Mouse (Mus musculus): ENCODE results near the gene Ptprn2. TPM values are rescaled to one million over a fixed set of nuclear protein-coding genes. Genes with fewer than 3 reads are reported as not detected.

The Ptprn2 gene
- polyA plus RNA-seq, 1 experiment from 2014 or later, result 0.18 TPM

DNA sequence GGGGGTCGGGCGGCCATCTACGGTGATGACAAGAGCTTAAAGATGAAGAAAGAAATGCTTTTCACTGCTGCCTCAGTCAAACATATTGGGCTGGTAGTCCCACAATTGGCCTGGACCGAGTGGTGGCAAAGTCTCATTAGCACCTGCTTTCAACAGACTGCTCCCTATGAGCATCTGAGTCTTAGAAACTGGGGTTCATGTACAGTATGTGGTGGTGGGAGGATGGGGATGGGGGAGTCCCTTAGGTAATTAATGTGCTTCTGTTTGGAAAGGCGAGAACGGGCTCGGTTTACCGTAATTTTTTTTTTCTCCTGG is 667.6 kb downstream of the Ptprn2 start:
- no peak for ATAC-seq (replicated peaks; ENCODE audit: low FRiP score)
- WGBS, result 1% methylated on average over 8 of the region's 8 CpGs
- H3K27ac ChIP-seq, result no peak overlapping the region

DNA sequence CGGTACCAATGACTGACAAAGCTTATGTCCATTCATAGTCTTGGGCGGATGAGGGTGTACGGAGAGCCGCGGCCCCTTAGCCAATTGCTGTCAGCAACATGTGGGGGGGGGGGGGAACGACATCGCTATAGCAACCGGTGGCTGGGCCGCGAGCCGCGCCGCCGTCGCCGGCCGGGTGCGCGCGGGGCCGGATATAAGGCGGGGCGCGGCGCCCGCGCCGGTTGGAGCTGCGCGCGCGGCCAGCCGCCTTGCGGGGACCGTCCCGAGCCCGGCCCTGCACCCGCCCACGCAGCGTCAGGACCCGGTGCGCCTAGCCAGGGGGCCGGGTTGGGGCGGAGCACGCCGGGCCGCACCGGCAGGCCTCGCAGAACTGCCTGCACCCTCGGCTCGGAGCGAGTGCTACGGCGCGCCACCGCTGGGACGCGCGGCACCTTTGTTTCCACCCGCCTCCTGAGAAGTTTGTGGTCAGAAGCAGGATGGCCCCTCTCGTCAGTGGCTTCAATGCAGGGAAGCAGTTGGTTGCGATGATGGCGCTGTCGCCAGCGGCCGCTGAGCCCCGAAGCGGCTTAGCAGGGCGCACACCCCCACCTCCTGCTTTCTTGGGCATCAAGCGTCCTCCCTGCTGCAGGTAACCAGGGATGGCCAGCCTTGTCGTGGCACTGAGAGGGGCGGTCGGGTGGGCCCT is 668.3 kb downstream of the Ptprn2 start:
- H3K27me3 ChIP-seq, result peaks cover 94% of the 10 kb centered on the region
- peak; percentile 80 for ATAC-seq (replicated peaks; ENCODE audit: low FRiP score)
- no peak overlapping the region for H3K27ac ChIP-seq
- no peaks in the 10 kb centered on the region for H3K9me3 ChIP-seq (replicated peaks)
- no peaks in the 10 kb centered on the region for H3K36me3 ChIP-seq
- H3K4me3 ChIP-seq (replicated peaks), result peak overlapping the region; percentile 59
- H3K9ac ChIP-seq, result no peak overlapping the region
- WGBS, result under 1% methylated on average over 73 of the region's 73 CpGs
- H3K4me1 ChIP-seq, result peaks cover 21% of the 10 kb centered on the region
- peak overlapping the region; percentile 92 for H3K4me2 ChIP-seq

More for the DNA sequence above, 667.6 kb downstream of the Ptprn2 start:
- Histone ChIP-seq H3K4me1 (peaks cover 21% of the 10 kb centered on the region), H3K27me3 (peaks cover 94% of the 10 kb centered on the region), H3K9ac (no peak overlapping the region), H3K4me2 (peak overlapping the region; percentile 92), H3K9me3 (replicated peaks) (no peaks in the 10 kb centered on the region), H3K4me3 (replicated peaks) (peak overlapping the region; percentile 59), H3K36me3 (no peaks in the 10 kb centered on the region)

- ATAC-seq (replicated peaks; ENCODE audit: low FRiP score), result peak; percentile 31; the same call in 1 of the 2 replicates
- Histone ChIP-seq H3K4me3 (replicated peaks) (peak overlapping the region; percentile 59), H3K4me1 (peaks cover 25% of the 10 kb centered on the region), H3K27ac (no peak overlapping the region), H3K27me3 (peaks cover 96% of the 10 kb centered on the region), H3K9me3 (replicated peaks) (no peaks in the 10 kb centered on the region), H3K4me2 (peak overlapping the region; percentile 92), H3K36me3 (no peaks in the 10 kb centered on the region), H3K9ac (no peak overlapping the region)
- WGBS, result 2% methylated on average over 27 of the region's 27 CpGs
These were observed 669.1 kb downstream of the Ptprn2 start for GRCm38 (mm10) chr12:117154356-117155243.

DNA sequence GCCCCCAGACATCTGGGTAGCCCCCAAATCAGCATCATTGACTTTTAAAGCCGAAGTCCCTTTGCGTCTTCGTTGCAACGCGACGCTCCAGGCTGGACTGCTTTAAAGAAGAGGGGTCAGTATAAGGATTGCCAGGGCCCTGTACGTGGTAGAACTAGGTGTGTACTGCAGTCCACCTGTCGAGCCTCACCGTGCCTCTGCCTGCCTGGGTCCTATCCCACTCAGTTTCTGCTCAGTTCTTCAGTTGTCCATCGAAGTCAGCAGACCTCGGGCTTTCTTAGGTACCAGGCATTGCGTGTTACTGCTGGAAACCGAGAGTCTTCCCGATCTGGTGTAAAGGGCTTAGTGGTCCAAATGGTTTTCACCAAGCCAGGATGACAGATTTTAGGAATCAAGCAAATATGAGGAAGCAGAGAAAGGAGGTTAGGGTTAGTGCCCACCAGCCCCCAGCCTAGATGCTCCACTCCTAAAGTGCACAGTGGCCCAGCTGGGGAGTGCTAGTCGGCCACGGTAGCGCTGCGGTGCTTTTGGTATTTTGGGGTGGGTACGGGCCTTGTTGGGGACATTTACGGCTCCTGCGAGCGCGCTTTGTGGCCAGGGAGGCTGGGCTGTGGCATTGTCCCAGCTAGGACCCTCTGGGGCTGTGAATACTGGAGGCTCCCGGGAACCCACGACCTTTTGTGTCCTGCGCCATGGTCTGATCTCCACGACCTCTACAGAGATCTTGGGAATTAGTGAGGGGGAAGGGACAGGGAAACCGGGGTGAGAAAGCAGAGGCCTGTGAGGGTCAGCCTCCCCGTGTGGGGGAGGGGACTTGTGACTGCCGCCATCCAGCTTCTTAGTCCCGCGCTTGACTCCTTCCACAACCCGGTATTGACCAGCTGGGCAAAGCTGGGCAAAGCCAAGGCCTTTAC is 670.0 kb downstream of the Ptprn2 start:
- 1% methylated on average over 33 of the region's 33 CpGs for WGBS
- Histone ChIP-seq H3K27ac (no peak overlapping the region), H3K4me2 (no peak overlapping the region), H3K27me3 (peaks cover 97% of the 10 kb centered on the region), H3K9me3 (replicated peaks) (no peaks in the 10 kb centered on the region), H3K36me3 (no peaks in the 10 kb centered on the region), H3K4me1 (peaks cover 34% of the 10 kb centered on the region), H3K9ac (no peak overlapping the region), H3K4me3 (replicated peaks) (no peak overlapping the region; the same call in 1 of the 2 replicates)
- ATAC-seq (replicated peaks; ENCODE audit: low FRiP score), result no peak

DNA sequence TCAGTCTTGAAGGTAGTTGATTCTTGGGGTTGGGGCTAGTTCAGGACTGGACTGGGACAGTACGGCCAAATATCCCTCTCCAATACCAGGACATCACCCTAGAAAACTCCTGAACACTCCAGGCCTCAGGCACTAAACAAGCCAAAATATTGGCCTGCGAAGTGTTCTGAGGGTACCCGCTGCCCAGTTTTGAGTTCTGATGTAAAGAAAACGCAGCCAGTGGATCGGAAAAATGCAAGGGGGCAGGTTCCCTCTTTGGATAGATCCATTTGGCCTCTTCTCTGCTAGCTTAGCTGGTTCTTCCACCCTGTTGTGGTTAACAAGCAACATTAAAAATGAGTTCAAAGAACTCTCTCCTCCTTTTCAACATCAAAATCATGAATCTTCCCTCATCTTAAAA is 670.7 kb downstream of the Ptprn2 start:
- peaks cover 34% of the 10 kb centered on the region for H3K4me1 ChIP-seq
- no peak for ATAC-seq (replicated peaks; ENCODE audit: low FRiP score)
- peaks cover 97% of the 10 kb centered on the region for H3K27me3 ChIP-seq
- H3K9me3 ChIP-seq (replicated peaks), result no peaks in the 10 kb centered on the region
- 26% methylated on average over 5 of the region's 5 CpGs for WGBS
- H3K9ac ChIP-seq, result no peak overlapping the region
- no peak overlapping the region for H3K27ac ChIP-seq
- H3K4me3 ChIP-seq (replicated peaks), result no peak overlapping the region
- H3K4me2 ChIP-seq, result no peak overlapping the region
- no peaks in the 10 kb centered on the region for H3K36me3 ChIP-seq

DNA sequence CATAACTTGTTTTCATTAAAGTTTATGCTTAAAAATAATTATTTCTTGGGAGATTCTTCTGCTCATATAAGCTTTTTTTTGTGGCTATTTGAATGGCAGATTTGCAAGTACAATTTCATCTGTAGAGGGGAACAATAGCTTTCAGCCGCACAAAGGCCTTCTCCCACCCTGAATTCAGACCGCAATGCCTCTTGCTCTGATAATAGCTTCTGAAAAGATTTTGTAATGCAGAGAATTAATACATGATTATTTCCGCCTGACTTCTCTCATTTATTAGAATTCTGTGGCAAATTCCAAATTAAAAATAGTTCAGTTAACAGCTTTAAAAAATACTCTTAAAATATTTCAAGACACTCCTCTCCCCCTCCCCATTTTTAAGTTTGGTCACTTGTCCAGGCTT is 671.3 kb downstream of the Ptprn2 start:
- ATAC-seq (replicated peaks; ENCODE audit: low FRiP score), result no peak
- 72% methylated on average over 3 of the region's 3 CpGs for WGBS
- H3K9me3 ChIP-seq (replicated peaks), result no peaks in the 10 kb centered on the region

GRCm38 (mm10) chr12:117157249-117157648 is 671.7 kb downstream of the Ptprn2 start:
- 60% methylated on average over 2 of the region's 2 CpGs for WGBS
- no peaks in the 10 kb centered on the region for H3K36me3 ChIP-seq

More for the DNA sequence above, 671.3 kb downstream of the Ptprn2 start:
- Histone ChIP-seq H3K4me3 (replicated peaks) (no peak overlapping the region), H3K36me3 (no peaks in the 10 kb centered on the region), H3K27me3 (peaks cover 97% of the 10 kb centered on the region), H3K9ac (no peak overlapping the region), H3K27ac (no peak overlapping the region), H3K4me1 (peaks cover 33% of the 10 kb centered on the region), H3K4me2 (no peak overlapping the region)

GRCm38 (mm10) chr12:117157660-117158386 is 672.3 kb downstream of the Ptprn2 start:
- Histone ChIP-seq H3K4me3 (replicated peaks) (no peak overlapping the region), H3K27me3 (peaks cover 96% of the 10 kb centered on the region), H3K4me2 (no peak overlapping the region), H3K36me3 (no peaks in the 10 kb centered on the region), H3K9ac (no peak overlapping the region), H3K4me1 (peaks cover 33% of the 10 kb centered on the region), H3K9me3 (replicated peaks) (no peaks in the 10 kb centered on the region), H3K27ac (no peak overlapping the region)
- ATAC-seq (replicated peaks; ENCODE audit: low FRiP score), result no peak
- WGBS, result 18% methylated on average over 9 of the region's 9 CpGs

More at GRCm38 (mm10) chr12:117157249-117157648, 671.7 kb downstream of the Ptprn2 start:
- no peak for ATAC-seq (replicated peaks; ENCODE audit: low FRiP score)
- Histone ChIP-seq H3K4me3 (replicated peaks) (no peak overlapping the region), H3K27ac (no peak overlapping the region), H3K4me1 (peaks cover 33% of the 10 kb centered on the region), H3K27me3 (peaks cover 97% of the 10 kb centered on the region), H3K4me2 (no peak overlapping the region), H3K9me3 (replicated peaks) (no peaks in the 10 kb centered on the region), H3K9ac (no peak overlapping the region)

GRCm38 (mm10) chr12:117158950-117159668 is 673.6 kb downstream of the Ptprn2 start:
- Histone ChIP-seq H3K36me3 (no peaks in the 10 kb centered on the region), H3K9me3 (replicated peaks) (no peaks in the 10 kb centered on the region), H3K4me2 (peak overlapping the region; percentile 58), H3K4me3 (replicated peaks) (peak overlapping the region; percentile 27), H3K27me3 (peaks cover 94% of the 10 kb centered on the region), H3K4me1 (peaks cover 28% of the 10 kb centered on the region), H3K27ac (no peak overlapping the region), H3K9ac (no peak overlapping the region)
- peak; percentile 45; the same call in 1 of the 2 replicates for ATAC-seq (replicated peaks; ENCODE audit: low FRiP score)
- 8% methylated on average over 17 of the region's 17 CpGs for WGBS

- Histone ChIP-seq H3K4me1 (peaks cover 24% of the 10 kb centered on the region), H3K4me3 (replicated peaks) (peak overlapping the region; percentile 27), H3K9me3 (replicated peaks) (no peaks in the 10 kb centered on the region), H3K36me3 (no peaks in the 10 kb centered on the region), H3K27me3 (peaks cover 92% of the 10 kb centered on the region), H3K4me2 (peak overlapping the region; percentile 58), H3K9ac (no peak overlapping the region), H3K27ac (no peak overlapping the region)
- peak; percentile 68 for ATAC-seq (replicated peaks; ENCODE audit: low FRiP score)
- WGBS, result 4% methylated on average over 13 of the region's 15 CpGs
These were observed 674.2 kb downstream of the Ptprn2 start for GRCm38 (mm10) chr12:117159669-117160210.
